Mouse (Mus musculus) megakaryocyte, embryonic 14.5 days (primary cell): ENCODE measurements around the gene Bin2.

Experiments used
- FLI1 ChIP-seq: IDR thresholded peaks from 2 replicates; pipeline ENCODE4 v1.6.1; 2012; ENCODE audit warnings: low read length, inconsistent platforms, mixed read lengths
- GATA1 ChIP-seq: IDR thresholded peaks from 3 replicates; pipeline ENCODE4 v1.6.1; 2012; ENCODE audit warnings: mixed read lengths, low read length, inconsistent platforms, borderline replicate concordance

GRCm38 (mm10) chr15:100614218-100614995 lies 54.9 kb downstream of the Bin2 start:
- no peak for TF ChIP-seq GATA1
- TF ChIP-seq FLI1, result no peak
